Mouse (Mus musculus) small intestine, adult 2 months (tissue): ENCODE measurements around the gene Brsk2. TPM values are rescaled to one million over a fixed set of nuclear protein-coding genes. Genes with fewer than 3 reads are reported as not detected.

Experiments
- H3K27ac ChIP-seq: fragments of 200-500 bp; 2 replicates; pipeline ENCODE4 v1.5.1; 2012; ENCODE audit warnings: low read depth, low read length, control low read depth, inconsistent platforms; ENCODE audit not compliant: insufficient read depth
- H3K27me3 ChIP-seq: fragments of 200-500 bp; 2 replicates; pipeline ENCODE4 v1.6.1; 2012; ENCODE audit warnings: mild to moderate bottlenecking, moderate library complexity, low read length, inconsistent platforms; ENCODE audit not compliant: control insufficient read depth, insufficient read depth
- H3K36me3 ChIP-seq: fragments of 200-500 bp; 2 replicates; pipeline ENCODE4 v1.6.1; 2012; ENCODE audit warnings: mild to moderate bottlenecking, low read length, control low read depth, inconsistent platforms; ENCODE audit not compliant: control insufficient read depth, insufficient read depth
- H3K4me1 ChIP-seq: fragments of 200-500 bp; 2 replicates; pipeline ENCODE4 v1.6.1; 2012; ENCODE audit warnings: low read length, inconsistent platforms, mixed read lengths; ENCODE audit not compliant: control insufficient read depth, insufficient read depth, insufficient read length
- H3K4me3 ChIP-seq: fragments of 200-500 bp; 2 replicates; pipeline ENCODE4 v1.5.1; 2012; ENCODE audit warnings: low read depth, mild to moderate bottlenecking, control low read depth, inconsistent platforms, low read length, moderate library complexity
- CTCF ChIP-seq: fragments of 200-500 bp; IDR thresholded peaks from 2 replicates; pipeline ENCODE4 v1.5.1; 2012; ENCODE audit warnings: low read depth, mild to moderate bottlenecking, control low read depth, inconsistent platforms, low read length, moderate library complexity, mixed read lengths; ENCODE audit not compliant: insufficient replicate concordance, insufficient read length; ENCODE audit errors: extremely low read depth
- POLR2A ChIP-seq: fragments of 200-500 bp; IDR thresholded peaks from 2 replicates; pipeline ENCODE4 v1.6.1; 2012; ENCODE audit warnings: low read depth, mild to moderate bottlenecking, control low read depth, inconsistent platforms, low read length, moderate library complexity
- WGBS: fragments of 180-500 bp; shearing (Covaris S2); methylation state at CpG from one replicate; pipeline ENCODE4 v1.1.7; 2018; 5-methylcytosine and 5-hydroxymethylcytosine counted together
- polyA plus RNA-seq: library from polyadenylated mRNA; depleted of rRNA; stranded (reverse); fragments of >200 nt; gene quantifications from 2 replicates; pipeline ENCODE4 v1.2.3, GENCODE M21; 2012

Gene Brsk2
- polyA plus RNA-seq, 1 experiment, result 0.51 TPM

GRCm38 (mm10) chr7:141957524-141958051, 8.0 kb downstream of the Brsk2 start:
- no peak overlapping the region for H3K27ac ChIP-seq
- H3K4me1 ChIP-seq, result no peaks in the 10 kb centered on the region
- WGBS, result 74% methylated on average over 4 of the region's 4 CpGs
- peaks cover 3% of the 10 kb centered on the region; the same call in 1 of the 2 replicates for H3K27me3 ChIP-seq
- H3K36me3 ChIP-seq, result no peaks in the 10 kb centered on the region
- no peak overlapping the region for H3K4me3 ChIP-seq
- TF ChIP-seq CTCF (no peak), POLR2A (no peak)

- TF ChIP-seq POLR2A (no peak), CTCF (no peak)
- Histone ChIP-seq H3K4me1 (no peaks in the 10 kb centered on the region), H3K4me3 (no peak overlapping the region), H3K27me3 (no peaks in the 10 kb centered on the region; the same call in 1 of the 2 replicates), H3K36me3 (no peaks in the 10 kb centered on the region), H3K27ac (no peak overlapping the region)
- 81% methylated on average over 2 of the region's 2 CpGs for WGBS
These were observed 8.7 kb downstream of the Brsk2 start for GRCm38 (mm10) chr7:141958211-141958610.

GRCm38 (mm10) chr7:141959133-141959532, 9.6 kb downstream of the Brsk2 start:
- TF ChIP-seq POLR2A, result no peak
- no peak for TF ChIP-seq CTCF

GRCm38 (mm10) chr7:141960926-141961325, 11.4 kb downstream of the Brsk2 start:
- Histone ChIP-seq H3K36me3 (no peaks in the 10 kb centered on the region), H3K27me3 (no peaks in the 10 kb centered on the region), H3K4me3 (no peak overlapping the region), H3K27ac (no peak overlapping the region), H3K4me1 (no peaks in the 10 kb centered on the region)
- WGBS, result 71% methylated on average over 2 of the region's 2 CpGs
- TF ChIP-seq CTCF, result no peak
- TF ChIP-seq POLR2A, result no peak

More at GRCm38 (mm10) chr7:141959133-141959532, 9.6 kb downstream of the Brsk2 start:
- H3K27ac ChIP-seq, result no peak overlapping the region
- no peaks in the 10 kb centered on the region for H3K4me1 ChIP-seq
- no peaks in the 10 kb centered on the region for H3K27me3 ChIP-seq
- no peak overlapping the region for H3K4me3 ChIP-seq
- WGBS, result 84% methylated on average over 1 of the region's 1 CpGs
- no peaks in the 10 kb centered on the region for H3K36me3 ChIP-seq

- TF ChIP-seq CTCF (no peak), POLR2A (no peak)
- 72% methylated on average over 3 of the region's 3 CpGs for WGBS
- no peak overlapping the region for H3K27ac ChIP-seq
- H3K27me3 ChIP-seq, result no peaks in the 10 kb centered on the region
- H3K4me3 ChIP-seq, result no peak overlapping the region
- no peaks in the 10 kb centered on the region for H3K4me1 ChIP-seq
- no peaks in the 10 kb centered on the region for H3K36me3 ChIP-seq
These were observed 11.9 kb downstream of the Brsk2 start for GRCm38 (mm10) chr7:141961491-141961890.

GRCm38 (mm10) chr7:141962521-141962920, 13.0 kb downstream of the Brsk2 start:
- H3K36me3 ChIP-seq, result no peaks in the 10 kb centered on the region
- TF ChIP-seq POLR2A (no peak), CTCF (no peak)
- no peaks in the 10 kb centered on the region for H3K27me3 ChIP-seq
- no peak overlapping the region for H3K27ac ChIP-seq
- 94% methylated on average over 3 of the region's 3 CpGs for WGBS
- no peak overlapping the region for H3K4me3 ChIP-seq
- no peaks in the 10 kb centered on the region for H3K4me1 ChIP-seq

- no peak for TF ChIP-seq POLR2A
- no peak for TF ChIP-seq CTCF
- 58% methylated on average over 2 of the region's 2 CpGs for WGBS
- Histone ChIP-seq H3K27ac (no peak overlapping the region), H3K4me3 (no peak overlapping the region), H3K36me3 (no peaks in the 10 kb centered on the region), H3K27me3 (no peaks in the 10 kb centered on the region), H3K4me1 (no peaks in the 10 kb centered on the region)
These were observed 16.7 kb downstream of the Brsk2 start for GRCm38 (mm10) chr7:141966281-141966680.
